Comparison of ENCODE assay signal across 23 mouse cellular contexts in genomic region chr1:157255776-157256175, GRCm38 (mm10).
DNase-seq lines count a peak whose midpoint lies in the region; ATAC-seq and TF ChIP-seq lines count a peak whose summit lies in the region.
"Had no signal": no experiment of that assay in that cellular context is flagged by ENCODE, and none has a peak within 500 bp of the region (broad histone marks: within the 10 kb centered on the region; RNA-seq: fewer than 3 reads in every experiment).

No protein-coding gene starts in this region.

- H3K9ac ChIP-seq in heart, embryonic 13.5 days, result no peak overlapping the region
- no peak overlapping the region for H3K9ac ChIP-seq in midbrain, embryonic 11.5 days (ENCODE audit: low read length)
- H3K9ac ChIP-seq: heart, embryonic 15.5 days; hindbrain, embryonic 12.5 days had no signal

- H3K4me2 ChIP-seq in heart, embryonic 13.5 days, result peak overlapping the region; percentile 62
- H3K4me2 ChIP-seq in midbrain, embryonic 11.5 days, result no peak overlapping the region
- H3K4me2 ChIP-seq: hindbrain, embryonic 12.5 days had no signal

- 73% methylated on average over 1 of the region's 1 CpGs for WGBS in heart, embryonic 13.5 days
- 91% methylated on average over 1 of the region's 1 CpGs for WGBS in midbrain, embryonic 11.5 days
- 94% methylated on average over 1 of the region's 1 CpGs for WGBS in midbrain, embryonic 10.5 days

- peaks cover 6% of the 10 kb centered on the region for H3K4me1 ChIP-seq in heart, embryonic 13.5 days
- peaks cover 5% of the 10 kb centered on the region; the same call in 1 of the 2 replicates for H3K4me1 ChIP-seq in midbrain, embryonic 11.5 days (ENCODE audit: control insufficient read depth, insufficient read depth, low read length)
- H3K4me1 ChIP-seq in midbrain, embryonic 10.5 days, result peaks cover 18% of the 10 kb centered on the region

- H3K27me3 ChIP-seq in heart, embryonic 13.5 days (replicated peaks), result no peaks in the 10 kb centered on the region
- no peaks in the 10 kb centered on the region for H3K27me3 ChIP-seq in midbrain, embryonic 11.5 days (ENCODE audit: control insufficient read depth, insufficient read depth, low read length)
- H3K27me3 ChIP-seq in midbrain, embryonic 10.5 days (ENCODE audit: low read depth, poor library complexity, severe bottlenecking), result no peaks in the 10 kb centered on the region
- H3K27me3 ChIP-seq: CH12.LX; forebrain, embryonic 13.5 days; heart, embryonic 15.5 days; hindbrain, embryonic 12.5 days; Patski had no signal

- no peak for ATAC-seq in heart, embryonic 13.5 days (ENCODE audit: extremely low read depth, insufficient number of reproducible peaks, low FRiP score, low TSS enrichment)
- no peak for ATAC-seq in midbrain, embryonic 11.5 days (ENCODE audit: low FRiP score)
- ATAC-seq: inflammation-experienced regulatory T-cells, adult 6 months; intestine, embryonic 16.5 days had no signal

- no peak for DNase-seq in gastrocnemius, adult 2 months
- no peak for DNase-seq in gastrocnemius, postnatal 25 days
- DNase-seq in heart, postnatal 4 days, result no peak
- no peak for DNase-seq in layer of hippocampus, adult 2 months (ENCODE audit: low spot score in 2 of 2)
- no peak for DNase-seq in layer of hippocampus, postnatal 10 days (ENCODE audit: low spot score in 2 of 2)
- peak; percentile 65 for DNase-seq in midbrain, embryonic 11.5 days (ENCODE audit: low spot score, missing footprints)
- no peak for DNase-seq in midbrain, embryonic 10.5 days (ENCODE audit: low spot score)
- DNase-seq: adrenal gland, postnatal 10 days; B cell, adult 2 months; cerebellum, adult 18-20 months; cerebellum, adult 9-10 months; cerebellum, postnatal 14 days had no signal

- H3K36me3 ChIP-seq in heart, embryonic 13.5 days, result no peaks in the 10 kb centered on the region
- no peaks in the 10 kb centered on the region for H3K36me3 ChIP-seq in midbrain, embryonic 11.5 days (ENCODE audit: control insufficient read depth, insufficient read depth, low read length)
- H3K36me3 ChIP-seq in midbrain, embryonic 10.5 days, result no peaks in the 10 kb centered on the region
- H3K36me3 ChIP-seq: forebrain, embryonic 10.5 days; G1E; heart, embryonic 15.5 days; hindbrain, embryonic 12.5 days had no signal

- H3K27ac ChIP-seq in gastrocnemius, adult 2 months, result no peak overlapping the region; the same call in 1 of the 2 replicates
- no peak overlapping the region for H3K27ac ChIP-seq in heart, embryonic 13.5 days (replicated peaks)
- peak overlapping the region; percentile 71; the same call in 1 of the 2 replicates for H3K27ac ChIP-seq in layer of hippocampus, adult 2 months
- no peak overlapping the region for H3K27ac ChIP-seq in midbrain, embryonic 11.5 days (ENCODE audit: low read depth, low read length)
- no peak overlapping the region for H3K27ac ChIP-seq in midbrain, embryonic 10.5 days (replicated peaks)
- H3K27ac ChIP-seq: hindbrain, embryonic 12.5 days had no signal

- 0 out of 2 replicates have a peak overlapping the region, but pooled peaks have one; percentile 31 for H3K4me3 ChIP-seq in gastrocnemius, adult 2 months
- H3K4me3 ChIP-seq in heart, embryonic 13.5 days, result peak overlapping the region; percentile 40
- peak overlapping the region; percentile 46 for H3K4me3 ChIP-seq in layer of hippocampus, adult 2 months
- H3K4me3 ChIP-seq in midbrain, embryonic 11.5 days (ENCODE audit: low read depth, low read length), result no peak overlapping the region
- no peak overlapping the region for H3K4me3 ChIP-seq in midbrain, embryonic 10.5 days
- H3K4me3 ChIP-seq: forebrain, embryonic 10.5 days; forebrain, embryonic 13.5 days; heart, adult 2 months; hindbrain, embryonic 12.5 days had no signal

- intact Hi-C loops in gastrocnemius, adult 2 months (cut with DNase I), result no loop called here

- no peak for TF ChIP-seq CTCF in gastrocnemius, adult 2 months (IDR thresholded peaks at IDR 0.05)
- TF ChIP-seq CTCF in layer of hippocampus, adult 2 months (conservative IDR thresholded peaks at IDR 0.05), result no peak

- no peaks in the 10 kb centered on the region for H3K9me3 ChIP-seq in heart, embryonic 13.5 days
- no peaks in the 10 kb centered on the region for H3K9me3 ChIP-seq in midbrain, embryonic 11.5 days (ENCODE audit: control insufficient read depth, low read length)
- no peaks in the 10 kb centered on the region for H3K9me3 ChIP-seq in midbrain, embryonic 10.5 days (replicated peaks)
- H3K9me3 ChIP-seq: forebrain, embryonic 10.5 days; forebrain, embryonic 13.5 days; G1E; heart, embryonic 15.5 days; hindbrain, embryonic 12.5 days had no signal

Comparison
In these comparisons a context has a peak if more than half of its experiments do, and no peak if none do; other contexts are left out.
1. H3K4me3 ChIP-seq: peak in gastrocnemius, adult 2 months (single experiment), heart, embryonic 13.5 days (single experiment) and layer of hippocampus, adult 2 months (single experiment); none in midbrain, embryonic 11.5 days (single experiment) and midbrain, embryonic 10.5 days (single experiment).